Mouse (Mus musculus) urinary bladder, postnatal 0 days (tissue): ENCODE data around the gene Apon. TPM values are rescaled to one million over a fixed set of nuclear protein-coding genes. Genes with fewer than 3 reads are reported as not detected.

Source experiments
- polyA plus RNA-seq: library from polyadenylated mRNA; unstranded; fragments of >200 nt; fragmentation: Nextera tagmentation; extraction: Ambion mirVana; gene quantifications from 2 replicates; pipeline ENCODE4 v1.2.1, GENCODE M21; 2015

Gene Apon
- polyA plus RNA-seq: 0.12 TPM in 1 of 2 replicates, not detected in the other

DNA sequence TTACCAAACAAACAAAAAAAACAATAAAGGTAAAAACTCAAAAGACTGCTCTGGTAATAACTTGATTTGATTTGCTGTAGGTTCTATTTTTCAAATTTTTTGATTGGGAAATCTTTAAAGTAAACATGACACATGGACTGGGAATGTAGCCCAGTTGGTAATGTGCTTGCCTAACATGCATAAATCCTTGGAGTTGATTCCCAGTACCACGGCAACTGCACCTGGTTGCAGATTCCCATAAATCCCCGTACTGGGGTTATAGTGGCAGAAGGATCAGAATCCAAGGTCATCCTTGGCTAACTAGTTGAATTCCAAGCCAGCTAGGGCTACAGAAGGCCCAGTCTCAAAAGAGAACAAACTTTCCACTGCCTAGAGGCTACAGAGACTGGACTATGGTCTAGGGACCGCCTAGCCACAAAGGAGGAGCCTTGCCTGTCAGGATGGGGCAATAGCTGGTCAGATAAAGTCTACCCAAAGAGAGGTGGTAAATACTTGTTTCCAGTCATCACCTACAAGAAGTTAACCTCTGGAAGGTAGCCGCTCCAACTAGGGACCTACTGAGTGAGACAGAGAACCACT, at the start of gene Apon:
TSS of gene Apon (plus strand) at position 420 of the 579 bp plus-strand sequence.

DNA sequence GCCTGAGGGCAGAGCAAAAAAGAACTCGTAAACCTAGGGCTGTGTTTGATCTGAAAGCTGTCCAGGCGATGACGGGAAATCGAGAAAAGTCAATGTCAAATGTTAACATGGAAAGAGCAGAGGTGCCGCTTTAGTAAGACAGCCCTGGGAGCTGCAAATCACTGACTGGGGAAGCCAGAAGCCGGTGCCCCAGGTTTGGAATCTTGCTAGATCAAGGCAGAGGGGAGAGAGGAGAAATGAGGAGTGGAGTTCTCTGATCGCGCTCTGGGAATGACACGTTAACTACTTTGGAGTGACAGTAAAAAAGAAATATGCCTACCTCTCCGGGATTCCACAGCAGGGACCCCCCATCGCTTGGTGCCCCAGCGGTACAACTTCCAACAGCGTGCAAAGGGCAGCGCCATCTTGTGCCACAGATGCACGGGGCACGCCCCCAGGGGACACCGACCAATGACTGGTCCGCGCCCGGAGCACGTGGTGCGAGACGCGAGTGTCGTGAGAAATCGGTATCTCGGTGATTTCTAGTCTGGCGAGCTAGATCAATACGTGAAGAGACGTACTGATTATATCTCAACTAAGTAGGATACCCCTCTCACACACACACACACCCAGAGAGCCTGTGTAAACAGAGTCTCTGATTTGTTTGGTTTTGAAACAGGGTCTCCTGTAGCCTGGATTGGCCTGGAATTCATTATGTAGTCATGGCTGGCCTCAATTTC, 42.3 kb upstream of the Apon start, which contains the start of gene Spryd4:
TSS of gene Spryd4 (minus strand) at position 418 of the 719 bp plus-strand sequence.

DNA sequence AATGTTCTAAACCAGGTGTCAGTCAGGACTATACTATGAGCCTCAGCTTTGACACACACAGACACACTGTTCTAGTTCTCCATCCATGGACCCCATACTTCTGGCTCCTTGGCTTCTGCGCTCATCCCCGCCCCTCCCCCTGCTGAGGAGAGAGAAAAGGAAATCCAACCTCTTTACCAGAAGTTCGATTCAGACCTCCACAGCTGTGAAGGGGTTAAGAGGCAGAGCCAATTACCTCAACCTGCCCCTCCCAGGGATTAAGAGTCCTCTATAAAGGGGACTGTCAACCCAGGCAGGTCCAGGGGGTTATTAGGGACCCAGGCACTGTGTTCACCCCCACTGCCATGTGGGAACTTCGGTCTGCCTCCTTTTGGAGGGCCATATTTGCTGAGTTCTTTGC, 28.4 kb upstream of the Apon start, which contains the start of gene Mip:
TSS of gene Mip (plus strand) at position 301 of the 400 bp plus-strand sequence.

DNA sequence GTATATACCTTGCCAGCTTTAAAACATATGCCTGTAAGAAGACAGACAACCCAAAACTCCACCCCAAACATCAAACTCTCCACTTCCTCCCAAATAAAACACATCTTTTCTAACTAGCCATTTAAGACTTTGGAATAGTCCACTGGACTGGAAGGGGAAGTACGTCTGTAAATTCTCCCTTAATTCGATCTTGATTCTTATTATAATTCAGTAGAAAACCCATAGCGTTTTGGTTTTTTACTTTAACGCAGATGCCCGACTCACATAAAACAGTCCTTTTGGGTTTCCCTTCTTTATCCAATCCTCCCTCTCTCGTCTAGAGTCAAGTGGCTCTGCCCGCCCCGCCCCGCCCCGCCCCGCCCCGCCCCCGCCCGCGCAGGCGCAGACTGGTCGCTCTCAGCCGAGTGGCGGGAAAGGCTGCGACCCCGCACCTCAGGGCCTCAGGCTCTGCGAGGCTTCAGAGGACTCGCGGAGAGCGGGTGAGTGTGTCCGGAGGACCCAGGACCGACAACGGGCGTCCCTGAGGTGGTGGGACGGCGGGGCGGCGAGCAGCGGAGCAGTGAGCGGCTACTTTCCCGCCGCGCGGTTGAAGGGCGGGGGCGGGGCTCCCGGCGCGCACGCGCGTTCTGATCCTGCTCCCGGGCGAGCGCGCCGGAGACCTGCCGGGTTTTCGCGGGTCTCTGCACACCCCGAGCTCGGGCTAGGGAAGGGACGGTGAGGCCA, 22.0 kb upstream of the Apon start, which contains the start of gene Timeless:
TSS of gene Timeless (plus strand) at position 369 of the 723 bp plus-strand sequence.

DNA sequence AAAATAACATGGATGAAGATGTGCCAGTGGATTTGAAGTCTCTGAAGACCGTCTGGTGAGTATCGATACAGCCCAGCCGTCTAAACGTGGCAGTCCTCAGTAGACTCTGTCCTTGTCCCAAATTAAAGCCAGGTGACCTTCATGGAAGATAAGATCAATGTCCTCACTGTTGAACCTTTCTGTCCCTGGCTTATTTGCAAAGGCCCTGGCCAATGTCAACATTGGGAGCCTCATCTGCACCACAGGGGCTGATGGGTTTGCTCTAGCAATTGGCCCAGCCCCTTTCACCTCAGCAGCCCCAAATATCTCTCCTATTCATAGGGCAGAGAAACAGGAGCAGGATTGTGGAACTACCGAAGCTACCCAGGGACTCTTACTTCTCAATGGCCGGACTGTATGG, 14.5 kb downstream of the Apon start, which contains the start of gene Apof:
TSS of gene Apof (plus strand) at position 301 of the 400 bp plus-strand sequence.

DNA sequence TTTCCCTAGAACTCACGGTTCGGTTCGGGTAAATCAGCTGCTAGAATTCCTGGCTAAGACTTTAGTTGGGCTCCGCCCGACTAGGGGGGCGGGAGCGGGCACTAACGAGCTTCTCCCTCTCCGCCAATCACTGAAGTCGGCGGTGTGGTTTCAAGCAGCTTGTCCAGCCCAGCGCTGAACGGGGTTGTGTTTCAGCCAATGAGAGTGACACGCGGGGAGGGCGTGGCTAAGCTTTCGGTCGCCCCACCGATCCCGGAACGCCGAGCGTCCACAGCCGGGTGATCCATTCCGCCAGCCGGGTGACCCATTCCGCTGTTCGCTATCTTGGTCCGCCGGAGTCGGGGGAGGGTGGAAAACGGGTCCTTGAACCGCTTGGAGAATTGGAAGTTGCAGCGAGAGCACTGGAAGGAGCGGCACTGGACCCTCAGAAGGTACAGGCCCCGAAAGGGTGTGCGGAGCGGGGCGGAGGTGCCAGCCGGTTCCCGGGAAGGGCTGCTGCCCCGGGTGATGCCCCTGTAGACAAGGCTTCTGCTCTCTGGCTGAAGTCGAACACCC, 16.5 kb downstream of the Apon start, which contains the start of gene Stat2:
TSS of gene Stat2 (plus strand) at position 273 of the 555 bp plus-strand sequence.

DNA sequence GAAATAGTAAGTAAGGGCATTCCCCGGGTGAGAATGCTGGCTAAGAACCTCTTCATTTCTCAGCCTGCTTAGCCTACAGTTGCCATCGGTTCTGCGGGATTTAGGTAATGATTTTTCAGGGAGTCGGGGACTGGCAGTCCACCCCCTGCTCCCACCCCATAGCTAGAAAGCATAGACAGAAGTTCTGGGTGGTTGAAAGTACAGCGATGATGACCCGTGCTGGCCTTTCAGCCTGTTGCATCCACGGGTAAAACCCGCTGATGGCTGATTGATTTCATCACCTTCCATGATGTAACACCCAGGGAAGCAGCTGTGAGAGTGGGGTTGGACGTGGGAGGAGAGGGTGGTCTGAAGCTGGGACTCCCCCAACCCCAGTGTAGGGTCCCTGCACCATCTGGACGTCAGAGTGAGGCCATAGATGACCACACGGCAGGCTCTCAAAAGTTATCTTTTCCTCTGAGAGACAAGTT, 44.8 kb downstream of the Apon start, which contains the start of gene Il23a:
TSS of gene Il23a (minus strand) at position 51 of the 470 bp plus-strand sequence.

DNA sequence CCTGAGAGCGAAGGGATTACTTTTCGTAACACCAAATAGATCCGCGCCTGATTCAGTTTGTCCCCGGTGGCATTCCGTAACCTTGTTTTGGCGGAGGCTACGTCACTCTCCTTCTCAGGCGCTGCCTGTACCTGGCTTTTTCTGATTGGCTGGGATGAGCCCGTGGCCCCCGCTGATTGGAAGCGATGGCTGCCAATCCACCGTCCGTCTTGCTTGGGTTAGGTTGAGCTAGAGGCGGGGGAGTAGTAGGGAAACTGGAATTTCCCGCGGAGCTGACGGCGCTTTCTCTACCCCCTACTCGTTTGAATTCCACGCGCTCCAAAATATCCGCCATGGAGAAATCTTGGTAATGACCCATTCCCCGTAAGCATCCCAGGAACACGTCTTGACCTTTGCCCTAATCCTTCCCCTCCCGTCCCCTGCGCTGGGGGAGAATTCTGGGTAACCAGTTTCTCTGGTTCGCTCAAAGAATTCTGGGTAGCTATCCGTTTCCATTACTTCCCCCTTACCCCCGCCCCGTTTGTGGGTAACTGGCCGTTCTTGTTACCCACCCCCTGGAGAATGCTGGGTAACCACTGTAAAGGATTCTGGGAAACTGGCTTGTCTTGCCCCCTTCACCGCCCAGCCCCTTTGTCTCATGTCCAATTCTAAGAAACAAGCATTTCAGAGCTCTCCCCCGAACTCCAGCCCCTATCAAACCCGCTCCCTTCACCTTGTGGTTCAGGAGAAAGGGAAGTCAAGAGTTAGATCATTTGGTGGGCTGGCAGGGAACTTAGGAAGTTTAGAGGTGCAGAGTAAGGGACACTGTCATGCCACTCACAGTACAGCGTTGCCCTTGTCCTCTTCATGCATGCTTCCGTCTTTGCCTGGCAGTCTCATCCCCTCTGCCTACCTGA, 49.5 kb downstream of the Apon start, which contains the start of gene Pan2:
TSS of gene Pan2 (plus strand) at position 210 of the 896 bp plus-strand sequence.

Other genes with a start within 250 kb of the Apon start
- not detected in 2 replicates for gene Hsd17b6, start 246.5 kb upstream of the Apon start, polyA plus RNA-seq
- gene Prim1, start 238.9 kb upstream of the Apon start, polyA plus RNA-seq: 18.1 and 22.6 TPM in 2 replicates
- 648 and 722 TPM in 2 replicates for gene Naca, start 218.5 kb upstream of the Apon start, polyA plus RNA-seq
- gene Ptges3, start 195.1 kb upstream of the Apon start, polyA plus RNA-seq: 280 and 335 TPM in 2 replicates
- gene Atp5b, start 170.8 kb upstream of the Apon start, polyA plus RNA-seq: 2,155 and 2,375 TPM in 2 replicates
- gene Baz2a, start 162.5 kb upstream of the Apon start, polyA plus RNA-seq: 6.9 and 7.2 TPM in 2 replicates
- 28.2 and 31.3 TPM in 2 replicates for gene Rbms2, start 73.8 kb upstream of the Apon start, polyA plus RNA-seq
- 0.37 and 0.49 TPM in 2 replicates for gene Gls2, start 59.6 kb upstream of the Apon start, polyA plus RNA-seq
- gene Spryd4, start 42.3 kb upstream of the Apon start, polyA plus RNA-seq: 20.3 and 21.2 TPM in 2 replicates
- gene Mip, start 28.3 kb upstream of the Apon start, polyA plus RNA-seq: not detected in 2 replicates
- gene Timeless, start 22.0 kb upstream of the Apon start, polyA plus RNA-seq: 10.5 and 13.6 TPM in 2 replicates
- 0.46 and 1.4 TPM in 2 replicates for gene Apof, start 14.6 kb downstream of the Apon start, polyA plus RNA-seq
- 10.9 and 12.7 TPM in 2 replicates for gene Stat2, start 16.5 kb downstream of the Apon start, polyA plus RNA-seq
- not detected in 2 replicates for gene Il23a, start 44.7 kb downstream of the Apon start, polyA plus RNA-seq
- gene Pan2, start 49.2 kb downstream of the Apon start, polyA plus RNA-seq: 11.6 and 12.1 TPM in 2 replicates
- 170 and 182 TPM in 2 replicates for gene Cnpy2, start 68.4 kb downstream of the Apon start, polyA plus RNA-seq
- gene Cs, start 83.6 kb downstream of the Apon start, polyA plus RNA-seq: 150 and 164 TPM in 2 replicates
- 16.9 TPM in 2 replicates for gene Coq10a, start 114.9 kb downstream of the Apon start, polyA plus RNA-seq
- gene Ankrd52, start 123.0 kb downstream of the Apon start, polyA plus RNA-seq: 6.7 and 7.2 TPM in 2 replicates
- gene Slc39a5, start 147.1 kb downstream of the Apon start, polyA plus RNA-seq: 0.06 TPM in 1 of 2 replicates, not detected in the other
- 51.6 and 55.2 TPM in 2 replicates for gene Nabp2, start 157.4 kb downstream of the Apon start, polyA plus RNA-seq
- gene Rnf41, start 157.6 kb downstream of the Apon start, polyA plus RNA-seq: 26.1 and 26.5 TPM in 2 replicates
- gene Smarcc2, start 205.2 kb downstream of the Apon start, polyA plus RNA-seq: 25.9 and 32.1 TPM in 2 replicates
- gene Myl6, start 240.0 kb downstream of the Apon start, polyA plus RNA-seq: 9,114 and 9,500 TPM in 2 replicates
- 3.1 and 3.2 TPM in 2 replicates for gene Myl6b, start 244.6 kb downstream of the Apon start, polyA plus RNA-seq